12 mouse cellular contexts compared by ENCODE assay signal in genomic region chr8:87742016-87742415, GRCm38 (mm10).
DNase-seq lines count a peak whose midpoint lies in the region; ATAC-seq and TF ChIP-seq lines count a peak whose summit lies in the region.
"Had no signal": no experiment of that assay in that cellular context is flagged by ENCODE, and none has a peak within 500 bp of the region (broad histone marks: within the 10 kb centered on the region; RNA-seq: fewer than 3 reads in every experiment).

No protein-coding gene starts in this region.

- no peak overlapping the region for H3K9ac ChIP-seq in limb, embryonic 12.5 days (replicated peaks)
- H3K9ac ChIP-seq in midbrain, postnatal 0 days (replicated peaks; ENCODE audit: low read length, poor library complexity, severe bottlenecking), result no peak overlapping the region
- H3K9ac ChIP-seq: lung, embryonic 14.5 days had no signal

- DNase-seq in limb, embryonic 10.5 days (ENCODE audit: low spot score), result no peak
- DNase-seq in cerebellum, adult 11-12 months, result peak; percentile 86
- peak; percentile 72 to 83 for DNase-seq in cerebellum, postnatal 36 days
- DNase-seq in midbrain, postnatal 0 days (ENCODE audit: low spot score), result peak; percentile 55
- DNase-seq in lung, postnatal 36 days, result no peak
- no peak for DNase-seq in yolk sac, embryonic 10.5 days (ENCODE audit: low spot score)
- DNase-seq: adrenal gland, postnatal 14 days; heart, adult 18-20 months; kidney, adult 9 months; lung, embryonic 14.5 days had no signal

- H3K27me3 ChIP-seq in limb, embryonic 12.5 days, result no peaks in the 10 kb centered on the region
- H3K27me3 ChIP-seq in limb, embryonic 10.5 days (ENCODE audit: low read depth, poor library complexity, severe bottlenecking), result no peaks in the 10 kb centered on the region
- H3K27me3 ChIP-seq in midbrain, postnatal 0 days (ENCODE audit: insufficient read depth, low read length), result no peaks in the 10 kb centered on the region

- H3K4me1 ChIP-seq in limb, embryonic 12.5 days (replicated peaks), result peaks cover 60% of the 10 kb centered on the region
- peaks cover 55% of the 10 kb centered on the region for H3K4me1 ChIP-seq in limb, embryonic 10.5 days
- peaks cover 13% of the 10 kb centered on the region; the same call in 1 of the 2 replicates for H3K4me1 ChIP-seq in midbrain, postnatal 0 days (ENCODE audit: insufficient read depth, low read length)
- H3K4me1 ChIP-seq: megakaryocyte, embryonic 14.5 days had no signal

- H3K4me3 ChIP-seq in limb, embryonic 12.5 days (replicated peaks), result no peak overlapping the region
- no peak overlapping the region for H3K4me3 ChIP-seq in limb, embryonic 10.5 days
- H3K4me3 ChIP-seq in midbrain, postnatal 0 days (ENCODE audit: low read depth, low read length), result no peak overlapping the region
- H3K4me3 ChIP-seq: megakaryocyte, embryonic 14.5 days had no signal

- no peaks in the 10 kb centered on the region for H3K36me3 ChIP-seq in limb, embryonic 12.5 days
- H3K36me3 ChIP-seq in limb, embryonic 10.5 days, result peaks cover 22% of the 10 kb centered on the region
- H3K36me3 ChIP-seq in midbrain, postnatal 0 days (ENCODE audit: insufficient read depth, low read length), result no peaks in the 10 kb centered on the region

- TF ChIP-seq CTCF in midbrain, postnatal 0 days (IDR thresholded peaks at IDR 0.05), result no peak

- 83% methylated on average over 19 of the region's 19 CpGs for WGBS in limb, embryonic 12.5 days
- WGBS in limb, embryonic 10.5 days, result 93% methylated on average over 19 of the region's 19 CpGs
- 49% methylated on average over 19 of the region's 19 CpGs for WGBS in midbrain, postnatal 0 days

- no peak overlapping the region for H3K4me2 ChIP-seq in limb, embryonic 12.5 days
- H3K4me2 ChIP-seq in midbrain, postnatal 0 days (ENCODE audit: low read depth, low read length, poor library complexity, severe bottlenecking), result no peak overlapping the region
- H3K4me2 ChIP-seq: lung, embryonic 14.5 days had no signal

- H3K9me3 ChIP-seq in limb, embryonic 12.5 days, result no peaks in the 10 kb centered on the region
- no peaks in the 10 kb centered on the region for H3K9me3 ChIP-seq in limb, embryonic 10.5 days (replicated peaks)
- H3K9me3 ChIP-seq in midbrain, postnatal 0 days (ENCODE audit: low read length), result no peaks in the 10 kb centered on the region
- H3K9me3 ChIP-seq: megakaryocyte, embryonic 14.5 days had no signal

- H3K27ac ChIP-seq in limb, embryonic 12.5 days, result peak overlapping the region; percentile 13; the same call in 1 of the 2 replicates
- H3K27ac ChIP-seq in limb, embryonic 10.5 days, result no peak overlapping the region
- H3K27ac ChIP-seq in midbrain, postnatal 0 days (ENCODE audit: low read depth, low read length), result no peak overlapping the region

- ATAC-seq in limb, embryonic 12.5 days (ENCODE audit: insufficient number of reproducible peaks, insufficient read depth, low FRiP score, low TSS enrichment, low read depth), result no peak
- ATAC-seq in midbrain, postnatal 0 days (ENCODE audit: low FRiP score), result no peak

Comparison
In these comparisons a context has a peak if more than half of its experiments do, and no peak if none do; other contexts are left out.
1. DNase-seq: peak in cerebellum, adult 11-12 months (single experiment), cerebellum, postnatal 36 days (2 of 2) and midbrain, postnatal 0 days (single experiment); none in limb, embryonic 10.5 days (single experiment), lung, postnatal 36 days (single experiment) and yolk sac, embryonic 10.5 days (single experiment).